Mouse (Mus musculus): ENCODE data around the gene Etl4. TPM values are rescaled to one million over a fixed set of nuclear protein-coding genes. Genes with fewer than 3 reads are reported as not detected.

Gene Etl4
- polyA plus RNA-seq, 1 experiment from 2014 or later = 33.4 TPM

GRCm38 (mm10) chr2:20519447-20520098 lies 610.0 kb downstream of the Etl4 start:
- Histone ChIP-seq H3K4me2 (peak overlapping the region; percentile 67), H3K4me3 (ENCODE audit: low read depth, low read length) (peak overlapping the region; percentile 53), H3K36me3 (ENCODE audit: insufficient read depth) (no peaks in the 10 kb centered on the region), H3K27ac (ENCODE audit: low read depth) (peak overlapping the region; percentile 85), H3K9me3 (ENCODE audit: low read depth, low read length) (no peaks in the 10 kb centered on the region), H3K27me3 (ENCODE audit: insufficient read depth, low read length) (no peaks in the 10 kb centered on the region), H3K9ac (peak overlapping the region; percentile 65), H3K4me1 (ENCODE audit: insufficient read depth) (peaks cover 3% of the 10 kb centered on the region)
- peak; percentile 81 for DNase-seq
- under 1% methylated on average over 39 of the region's 39 CpGs for WGBS
- ATAC-seq (ENCODE audit: insufficient read depth) = peak; percentile 89
- TF ChIP-seq CTCF (IDR thresholded peaks at IDR 0.05; ENCODE audit: low read depth) = peak; percentile 54

DNA sequence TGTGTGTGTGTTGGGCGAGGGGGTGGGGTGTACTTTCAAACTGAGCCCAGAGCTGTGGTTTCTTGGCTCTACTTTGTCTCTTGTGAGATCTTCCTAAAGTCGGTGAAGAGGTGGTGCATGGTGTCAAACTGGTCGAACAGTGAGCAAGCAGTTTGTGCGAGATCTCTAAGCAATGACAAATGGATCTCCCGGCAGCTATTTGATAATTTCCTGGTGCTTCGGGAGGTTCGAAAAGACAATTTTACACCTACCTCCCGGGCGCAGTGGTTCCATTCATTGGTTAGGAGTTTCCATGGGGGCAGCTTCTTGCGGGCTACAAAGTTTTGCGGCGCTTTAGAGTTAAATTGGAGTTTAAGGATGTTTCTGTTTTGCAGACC lies 610.5 kb downstream of the Etl4 start:
- Histone ChIP-seq H3K9ac (peak overlapping the region; percentile 65), H3K4me3 (ENCODE audit: low read depth, low read length) (peak overlapping the region; percentile 53), H3K27me3 (ENCODE audit: insufficient read depth, low read length) (no peaks in the 10 kb centered on the region), H3K27ac (ENCODE audit: low read depth) (peak overlapping the region; percentile 85), H3K9me3 (ENCODE audit: low read depth, low read length) (no peaks in the 10 kb centered on the region), H3K4me2 (peak overlapping the region; percentile 67), H3K4me1 (ENCODE audit: insufficient read depth) (peaks cover 3% of the 10 kb centered on the region), H3K36me3 (ENCODE audit: insufficient read depth) (no peaks in the 10 kb centered on the region)
- WGBS = under 1% methylated on average over 12 of the region's 12 CpGs
- TF ChIP-seq CTCF (IDR thresholded peaks at IDR 0.05; ENCODE audit: low read depth) = no peak
- DNase-seq (peak; percentile 46), ATAC-seq (ENCODE audit: insufficient read depth) (no peak)

DNA sequence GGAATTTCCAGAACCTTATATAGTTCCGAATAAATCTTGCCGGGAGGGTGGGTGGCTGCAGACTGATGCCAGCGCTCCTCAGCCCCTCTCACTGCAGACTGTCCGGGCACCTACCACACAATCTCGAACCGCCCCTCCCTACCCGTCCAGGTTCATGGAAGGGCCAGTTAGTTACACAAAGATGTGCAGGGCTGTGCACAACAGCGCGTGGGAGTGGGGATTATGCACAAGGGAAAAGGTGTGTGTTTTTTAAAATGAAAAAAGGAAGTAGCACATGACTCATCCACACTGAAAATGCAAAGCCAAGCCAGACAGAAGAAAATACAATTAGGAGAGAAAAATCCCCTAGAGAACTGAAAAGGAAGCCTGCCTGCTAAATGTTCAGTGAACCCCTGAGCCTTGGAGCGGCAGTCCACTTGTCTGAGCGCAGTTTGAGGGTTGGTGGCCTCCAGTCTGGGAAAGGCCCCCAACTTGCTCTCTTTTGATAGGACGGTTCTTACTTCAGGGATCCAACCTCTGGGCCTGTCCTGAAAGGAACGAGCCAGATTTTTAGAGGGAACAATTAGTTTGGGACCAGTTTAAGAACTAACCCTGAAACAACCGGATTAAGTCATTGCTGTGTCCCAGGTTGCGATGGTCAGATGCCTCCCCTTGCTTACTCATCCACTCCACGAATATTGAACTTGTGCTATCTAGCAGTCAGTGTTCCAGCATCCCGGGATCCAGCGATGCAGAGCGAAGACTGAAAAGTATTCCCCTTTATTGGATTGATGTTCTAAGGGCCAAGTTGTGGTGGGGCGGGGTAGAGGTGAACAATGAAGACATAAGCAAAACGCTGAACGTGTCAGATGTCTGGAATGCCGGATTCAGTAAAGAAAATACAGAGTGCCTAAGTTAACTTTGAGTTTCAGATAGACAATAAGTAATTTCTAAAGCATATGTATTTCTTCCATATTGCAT lies 611.3 kb downstream of the Etl4 start:
- ATAC-seq (ENCODE audit: insufficient read depth) = peak; percentile 60

GRCm38 (mm10) chr2:20521686-20522285 lies 612.2 kb downstream of the Etl4 start:
- H3K27me3 ChIP-seq (ENCODE audit: insufficient read depth, low read length) = no peaks in the 10 kb centered on the region
- 37% methylated on average over 11 of the region's 11 CpGs for WGBS
- H3K4me1 ChIP-seq (ENCODE audit: insufficient read depth) = peaks cover 8% of the 10 kb centered on the region
- no peak for TF ChIP-seq CTCF (IDR thresholded peaks at IDR 0.05; ENCODE audit: low read depth)
- no peak for ATAC-seq (ENCODE audit: insufficient read depth)
- no peaks in the 10 kb centered on the region for H3K9me3 ChIP-seq (ENCODE audit: low read depth, low read length)
- H3K4me3 ChIP-seq (ENCODE audit: low read depth, low read length) = peak overlapping the region; percentile 7; the same call in 1 of the 2 replicates
- H3K27ac ChIP-seq (ENCODE audit: low read depth) = no peak overlapping the region
- no peak for DNase-seq
- H3K36me3 ChIP-seq (ENCODE audit: insufficient read depth) = no peaks in the 10 kb centered on the region
- no peak overlapping the region for H3K9ac ChIP-seq
- peak overlapping the region; percentile 67 for H3K4me2 ChIP-seq

More for the DNA sequence above, 611.3 kb downstream of the Etl4 start:
- peaks cover 4% of the 10 kb centered on the region for H3K4me1 ChIP-seq (ENCODE audit: insufficient read depth)
- H3K27me3 ChIP-seq (ENCODE audit: insufficient read depth, low read length) = no peaks in the 10 kb centered on the region
- peak overlapping the region; percentile 67 for H3K4me2 ChIP-seq
- H3K27ac ChIP-seq (ENCODE audit: low read depth) = peak overlapping the region; percentile 85; the same call in 1 of the 2 replicates
- H3K4me3 ChIP-seq (ENCODE audit: low read depth, low read length) = peak overlapping the region; percentile 53
- no peaks in the 10 kb centered on the region for H3K36me3 ChIP-seq (ENCODE audit: insufficient read depth)
- no peaks in the 10 kb centered on the region for H3K9me3 ChIP-seq (ENCODE audit: low read depth, low read length)
- peak; percentile 45 for DNase-seq
- TF ChIP-seq CTCF (IDR thresholded peaks at IDR 0.05; ENCODE audit: low read depth) = no peak
- 17% methylated on average over 23 of the region's 23 CpGs for WGBS
- H3K9ac ChIP-seq = peak overlapping the region; percentile 65

- Histone ChIP-seq H3K9ac (no peak overlapping the region), H3K27ac (ENCODE audit: low read depth) (no peak overlapping the region), H3K4me3 (ENCODE audit: low read depth, low read length) (no peak overlapping the region), H3K36me3 (ENCODE audit: insufficient read depth) (no peaks in the 10 kb centered on the region), H3K9me3 (ENCODE audit: low read depth, low read length) (no peaks in the 10 kb centered on the region), H3K4me1 (ENCODE audit: insufficient read depth) (peaks cover 8% of the 10 kb centered on the region), H3K4me2 (no peak overlapping the region), H3K27me3 (ENCODE audit: insufficient read depth, low read length) (no peaks in the 10 kb centered on the region)
- WGBS = 80% methylated on average over 3 of the region's 3 CpGs
- no peak for TF ChIP-seq CTCF (IDR thresholded peaks at IDR 0.05; ENCODE audit: low read depth)
- ATAC-seq (ENCODE audit: insufficient read depth) (no peak), DNase-seq (no peak)
These were observed 614.1 kb downstream of the Etl4 start for GRCm38 (mm10) chr2:20523636-20524035.

- Histone ChIP-seq H3K9ac (no peak overlapping the region), H3K4me1 (ENCODE audit: insufficient read depth) (peaks cover 8% of the 10 kb centered on the region), H3K27ac (ENCODE audit: low read depth) (peak overlapping the region; percentile 63; the same call in 1 of the 2 replicates), H3K9me3 (ENCODE audit: low read depth, low read length) (no peaks in the 10 kb centered on the region), H3K4me3 (ENCODE audit: low read depth, low read length) (no peak overlapping the region), H3K4me2 (no peak overlapping the region), H3K36me3 (ENCODE audit: insufficient read depth) (peaks cover 11% of the 10 kb centered on the region; the same call in 1 of the 2 replicates), H3K27me3 (ENCODE audit: insufficient read depth, low read length) (no peaks in the 10 kb centered on the region)
- 23% methylated on average over 4 of the region's 4 CpGs for WGBS
- ATAC-seq (ENCODE audit: insufficient read depth) (peak; percentile 85), DNase-seq (peak; percentile 46)
- TF ChIP-seq CTCF (IDR thresholded peaks at IDR 0.05; ENCODE audit: low read depth) = peak; percentile 53
These were observed 616.5 kb downstream of the Etl4 start for GRCm38 (mm10) chr2:20525879-20526593.

All from lung, embryonic 14.5 days (tissue).